ENCODE assay signal across 8 mouse cellular contexts in the genomic region with DNA sequence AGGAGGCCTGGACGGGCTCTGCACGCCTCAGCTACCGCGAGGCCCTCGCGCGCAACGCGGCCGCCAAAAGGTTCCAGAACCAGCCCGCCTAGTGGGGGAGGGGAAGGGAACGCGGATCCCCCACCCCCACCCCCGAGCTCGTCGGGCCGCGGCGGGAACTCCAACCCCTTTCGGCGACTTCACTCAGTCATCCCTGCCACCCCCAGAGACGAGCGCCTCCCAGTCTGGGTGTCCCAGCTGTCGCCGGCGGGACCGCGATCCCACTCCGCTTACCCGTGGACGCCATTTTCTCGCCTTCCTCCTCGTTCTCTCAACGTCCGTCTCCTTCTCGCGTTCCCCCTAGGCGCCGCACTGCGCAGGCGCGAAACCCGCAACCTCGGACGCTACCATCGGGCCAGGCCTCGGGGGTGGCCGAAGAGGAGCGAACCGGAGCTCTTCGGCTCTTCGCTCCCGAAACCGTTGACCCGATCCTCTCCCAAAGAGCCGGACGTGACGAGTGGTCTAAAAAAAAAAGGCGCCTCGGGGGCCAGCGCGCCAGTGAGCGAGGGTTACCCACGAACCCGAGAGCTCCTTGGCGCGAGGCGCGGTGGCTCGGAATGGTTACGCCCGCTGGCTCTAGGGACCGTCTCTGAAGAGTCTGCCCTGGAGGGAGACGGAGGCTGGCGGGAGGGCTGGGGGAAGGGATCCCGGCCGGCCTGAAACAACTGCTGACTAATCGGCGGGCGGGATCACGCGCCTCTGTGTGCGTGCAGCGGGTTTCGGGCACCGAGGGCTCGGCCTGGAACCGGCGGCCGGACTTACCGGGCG. TPM values are rescaled to one million over a fixed set of nuclear protein-coding genes. Genes with fewer than 3 reads are reported as not detected.
DNase-seq lines count a peak whose midpoint lies in the region; ATAC-seq and TF ChIP-seq lines count a peak whose summit lies in the region.

Gene Rhbdd3, plus strand, starts transcription at position 191 of the 807 bp plus-strand sequence.
Gene Ewsr1, minus strand, starts transcription at position 531 of the 807 bp plus-strand sequence.

- TF ChIP-seq CTCF in lung, postnatal 0 days (IDR thresholded peaks at IDR 0.05): no peak

- H3K9ac ChIP-seq in lung, postnatal 0 days (replicated peaks; ENCODE audit: low read depth): peak within 1 kb of the TSS; percentile 96

- peak; percentile 78 for DNase-seq in MEL-GATA-1-ER (ENCODE audit: extremely low read depth, low read depth)
- DNase-seq in cerebellum, adult 8-10 months: peak; percentile 99
- peak; percentile 97 for DNase-seq in hindbrain, embryonic 10.5 days (ENCODE audit: low spot score)
- peak; percentile 95 for DNase-seq in layer of hippocampus, adult 9-11 months
- peak; percentile 97 for DNase-seq in lung, postnatal 0 days (ENCODE audit: low spot score)
- DNase-seq in ovary, postnatal 14 days (ENCODE audit: low spot score): peak; percentile 99
- DNase-seq in thymus, postnatal 14 days: peak; percentile 98

- peak; percentile 84 for ATAC-seq in frontal cortex, adult (ENCODE audit: low TSS enrichment)
- ATAC-seq in lung, postnatal 0 days: peak; percentile 91

- peaks cover 44% of the 10 kb centered on the region for H3K36me3 ChIP-seq in hindbrain, embryonic 10.5 days
- H3K36me3 ChIP-seq in lung, postnatal 0 days (ENCODE audit: insufficient read depth, low read length): no peaks in the 10 kb centered on the region

- H3K4me3 ChIP-seq in hindbrain, embryonic 10.5 days: peak within 1 kb of the TSS; percentile 100
- peak within 1 kb of the TSS; percentile 99 for H3K4me3 ChIP-seq in lung, postnatal 0 days (ENCODE audit: low read depth, low read length)

- peaks cover 35% of the 10 kb centered on the region for H3K4me1 ChIP-seq in hindbrain, embryonic 10.5 days (replicated peaks)
- no peaks in the 10 kb centered on the region for H3K4me1 ChIP-seq in lung, postnatal 0 days (ENCODE audit: insufficient read depth, low read depth, low read length)

- no peaks in the 10 kb centered on the region for H3K27me3 ChIP-seq in hindbrain, embryonic 10.5 days (ENCODE audit: insufficient read depth, poor library complexity, severe bottlenecking)
- no peaks in the 10 kb centered on the region for H3K27me3 ChIP-seq in lung, postnatal 0 days (replicated peaks; ENCODE audit: insufficient read depth, low read length)

- peak within 1 kb of the TSS; percentile 74 for H3K4me2 ChIP-seq in lung, postnatal 0 days (replicated peaks; ENCODE audit: low read depth, low read length)

- TF ChIP-seq EP300 in lung, postnatal 0 days (IDR thresholded peaks at IDR 0.05): no peak

- H3K27ac ChIP-seq in hindbrain, embryonic 10.5 days: peak within 1 kb of the TSS; percentile 100
- H3K27ac ChIP-seq in lung, postnatal 0 days (ENCODE audit: low read length): peak within 1 kb of the TSS; percentile 90

- no peaks in the 10 kb centered on the region for H3K9me3 ChIP-seq in hindbrain, embryonic 10.5 days
- H3K9me3 ChIP-seq in lung, postnatal 0 days (ENCODE audit: low read length): no peaks in the 10 kb centered on the region

- under 1% methylated on average over 92 of the region's 92 CpGs for WGBS in hindbrain, embryonic 10.5 days
- 2% methylated on average over 72 of the region's 92 CpGs for WGBS in lung, postnatal 0 days

RNA-seq across cellular contexts. Expression of gene Rhbdd3, which starts in this region (rescaled TPM):
- polyA plus RNA-seq in hindbrain, embryonic 10.5 days (2016; fragmentation: Nextera tagmentation; extraction: Ambion mirVana): 29.1 and 29.3 TPM in 2 replicates
- 17.0 and 19.4 TPM in 2 replicates for polyA plus RNA-seq in lung, postnatal 0 days (2015; fragmentation: Nextera tagmentation; extraction: Ambion mirVana)

RNA-seq across cellular contexts. Expression of gene Ewsr1, which starts in this region (rescaled TPM):
- 877 and 924 TPM in 2 replicates for polyA plus RNA-seq in hindbrain, embryonic 10.5 days (2016; fragmentation: Nextera tagmentation; extraction: Ambion mirVana)
- 274 and 290 TPM in 2 replicates for polyA plus RNA-seq in lung, postnatal 0 days (2015; fragmentation: Nextera tagmentation; extraction: Ambion mirVana)

Comparison
In these comparisons a context has a peak if more than half of its experiments do, and no peak if none do; other contexts are left out.
1. Peak in every context shown above with its lines: DNase-seq, ATAC-seq, H3K4me3 ChIP-seq and H3K27ac ChIP-seq.